Mouse (Mus musculus): Measurements from ENCODE around the gene Yap1. TPM values are rescaled to one million over a fixed set of nuclear protein-coding genes. Genes with fewer than 3 reads are reported as not detected.

The Yap1 gene
- polyA plus RNA-seq, 1 experiment from 2014 or later: 54.8 TPM

DNA sequence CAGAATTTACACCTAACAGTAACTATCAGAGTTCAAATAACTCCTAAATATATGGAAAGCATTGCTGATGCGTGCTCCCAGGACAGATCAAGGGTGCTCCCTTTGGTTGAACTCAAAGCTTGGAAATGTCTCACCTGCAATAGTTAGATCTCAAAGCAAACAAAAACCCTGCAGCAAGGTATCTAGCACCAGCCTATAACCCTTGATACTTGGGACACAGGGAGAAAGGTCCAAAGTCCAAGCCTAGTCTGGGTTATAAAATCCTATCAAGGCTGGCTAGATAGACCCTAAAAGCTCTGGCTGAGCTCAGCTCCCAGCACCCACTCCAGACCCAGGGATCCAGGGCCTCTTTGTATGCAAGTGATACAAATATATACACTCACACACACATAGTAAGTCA is 36.4 kb downstream of the Yap1 start:
- Histone ChIP-seq H3K36me3 (peaks cover 42% of the 10 kb centered on the region), H3K27me3 (no peaks in the 10 kb centered on the region), H3K4me1 (peaks cover 24% of the 10 kb centered on the region), H3K4me3 (no peak overlapping the region), H3K9me3 (no peaks in the 10 kb centered on the region), H3K4me2 (no peak overlapping the region), H3K27ac (no peak overlapping the region), H3K9ac (no peak overlapping the region)
- 92% methylated on average over 1 of the region's 1 CpGs for WGBS
- no peak for ATAC-seq (ENCODE audit: insufficient number of reproducible peaks, insufficient read depth, low FRiP score, low TSS enrichment, low read depth)

DNA sequence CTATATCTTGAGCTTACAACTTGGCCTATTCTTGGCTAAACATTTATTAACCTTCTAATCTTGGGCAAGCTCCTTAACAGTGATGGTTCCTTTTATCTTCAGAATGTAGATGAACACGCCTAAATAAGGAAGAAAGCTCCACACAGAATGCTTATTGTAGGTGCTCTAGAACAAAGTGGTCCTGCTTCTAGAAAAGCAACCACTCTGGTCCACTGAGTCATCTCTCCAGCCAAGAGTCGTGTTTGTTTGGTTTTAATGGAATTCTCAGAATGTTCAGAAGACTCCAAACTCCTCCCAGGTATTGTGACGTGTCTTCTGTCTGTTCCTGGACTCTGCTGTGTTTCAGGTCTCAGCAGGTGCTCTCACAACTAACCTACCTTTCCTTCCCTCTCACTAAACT is 38.8 kb downstream of the Yap1 start:
- ATAC-seq (ENCODE audit: insufficient number of reproducible peaks, insufficient read depth, low FRiP score, low TSS enrichment, low read depth): no peak
- H3K4me2 ChIP-seq: no peak overlapping the region
- WGBS: 76% methylated on average over 3 of the region's 3 CpGs
- H3K4me3 ChIP-seq: no peak overlapping the region
- no peak overlapping the region for H3K9ac ChIP-seq
- peaks cover 43% of the 10 kb centered on the region for H3K4me1 ChIP-seq
- no peak overlapping the region for H3K27ac ChIP-seq
- H3K9me3 ChIP-seq: no peaks in the 10 kb centered on the region
- no peaks in the 10 kb centered on the region for H3K27me3 ChIP-seq
- H3K36me3 ChIP-seq: peaks cover 27% of the 10 kb centered on the region

- Histone ChIP-seq H3K27me3 (no peaks in the 10 kb centered on the region), H3K4me2 (no peak overlapping the region), H3K27ac (no peak overlapping the region; the same call in 1 of the 2 replicates), H3K4me3 (no peak overlapping the region), H3K4me1 (peaks cover 59% of the 10 kb centered on the region), H3K36me3 (peaks cover 21% of the 10 kb centered on the region), H3K9ac (no peak overlapping the region), H3K9me3 (no peaks in the 10 kb centered on the region)
- 81% methylated on average over 2 of the region's 2 CpGs for WGBS
- ATAC-seq (ENCODE audit: insufficient number of reproducible peaks, insufficient read depth, low FRiP score, low TSS enrichment, low read depth): no peak
Measured at GRCm38 (mm10) chr9:7963867-7964266, 40.5 kb downstream of the Yap1 start.

GRCm38 (mm10) chr9:7962915-7963314 is 41.5 kb downstream of the Yap1 start:
- Histone ChIP-seq H3K9me3 (no peaks in the 10 kb centered on the region), H3K9ac (no peak overlapping the region), H3K36me3 (peaks cover 21% of the 10 kb centered on the region), H3K4me3 (no peak overlapping the region), H3K27ac (peak overlapping the region; percentile 94), H3K4me1 (peaks cover 68% of the 10 kb centered on the region), H3K27me3 (no peaks in the 10 kb centered on the region), H3K4me2 (no peak overlapping the region)
- 73% methylated on average over 7 of the region's 7 CpGs for WGBS
- no peak for ATAC-seq (ENCODE audit: insufficient number of reproducible peaks, insufficient read depth, low FRiP score, low TSS enrichment, low read depth)

- H3K36me3 ChIP-seq: peaks cover 19% of the 10 kb centered on the region
- 14% methylated on average over 21 of the region's 21 CpGs for WGBS
- no peaks in the 10 kb centered on the region for H3K27me3 ChIP-seq
- H3K9me3 ChIP-seq: no peaks in the 10 kb centered on the region
- H3K27ac ChIP-seq: peak overlapping the region; percentile 94
- 0 out of 2 replicates have a peak overlapping the region, but pooled peaks have one; percentile 21 for H3K9ac ChIP-seq
- H3K4me1 ChIP-seq: peaks cover 72% of the 10 kb centered on the region
- ATAC-seq (ENCODE audit: insufficient number of reproducible peaks, insufficient read depth, low FRiP score, low TSS enrichment, low read depth): 0 out of 2 replicates have a peak, but pooled peaks have one; percentile 17
- H3K4me2 ChIP-seq: peak overlapping the region; percentile 41
- H3K4me3 ChIP-seq: no peak overlapping the region
Measured at GRCm38 (mm10) chr9:7961366-7962160, 42.8 kb downstream of the Yap1 start.

DNA sequence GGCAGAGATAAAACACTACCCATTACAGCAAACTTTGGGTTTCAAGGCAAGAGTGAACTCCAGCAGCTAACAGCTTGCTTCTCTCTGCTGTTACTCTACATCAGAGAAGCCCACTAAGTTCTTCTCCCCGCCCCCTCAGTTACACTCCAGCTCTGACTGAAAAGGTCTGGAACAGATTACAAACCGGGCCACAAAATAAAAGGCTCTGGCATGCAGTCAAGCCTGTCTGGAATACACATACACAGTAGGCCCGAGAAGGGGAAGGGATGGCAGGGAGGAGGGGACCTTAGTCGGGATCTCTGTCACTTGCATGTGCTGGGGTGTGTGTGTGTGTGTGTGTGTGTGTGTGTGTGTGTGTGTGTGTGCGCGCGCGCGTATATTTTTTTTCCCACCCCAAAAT is 44.0 kb downstream of the Yap1 start:
- 25% methylated on average over 9 of the region's 9 CpGs for WGBS
- peak overlapping the region; percentile 41 for H3K4me2 ChIP-seq
- ATAC-seq (ENCODE audit: insufficient number of reproducible peaks, insufficient read depth, low FRiP score, low TSS enrichment, low read depth): peak; percentile 91
- peak overlapping the region; percentile 94 for H3K27ac ChIP-seq
- peaks cover 67% of the 10 kb centered on the region for H3K4me1 ChIP-seq
- no peak overlapping the region for H3K4me3 ChIP-seq
- H3K9me3 ChIP-seq: no peaks in the 10 kb centered on the region
- no peak overlapping the region; the same call in 1 of the 2 replicates for H3K9ac ChIP-seq
- peaks cover 17% of the 10 kb centered on the region for H3K36me3 ChIP-seq
- H3K27me3 ChIP-seq: no peaks in the 10 kb centered on the region

GRCm38 (mm10) chr9:7959301-7959700 is 45.1 kb downstream of the Yap1 start:
- Histone ChIP-seq H3K4me2 (no peak overlapping the region), H3K4me1 (peaks cover 59% of the 10 kb centered on the region), H3K36me3 (peaks cover 27% of the 10 kb centered on the region), H3K9me3 (no peaks in the 10 kb centered on the region), H3K27me3 (no peaks in the 10 kb centered on the region), H3K9ac (no peak overlapping the region), H3K4me3 (no peak overlapping the region), H3K27ac (peak overlapping the region; percentile 94)
- no peak for ATAC-seq (ENCODE audit: insufficient number of reproducible peaks, insufficient read depth, low FRiP score, low TSS enrichment, low read depth)
- 48% methylated on average over 2 of the region's 2 CpGs for WGBS

DNA sequence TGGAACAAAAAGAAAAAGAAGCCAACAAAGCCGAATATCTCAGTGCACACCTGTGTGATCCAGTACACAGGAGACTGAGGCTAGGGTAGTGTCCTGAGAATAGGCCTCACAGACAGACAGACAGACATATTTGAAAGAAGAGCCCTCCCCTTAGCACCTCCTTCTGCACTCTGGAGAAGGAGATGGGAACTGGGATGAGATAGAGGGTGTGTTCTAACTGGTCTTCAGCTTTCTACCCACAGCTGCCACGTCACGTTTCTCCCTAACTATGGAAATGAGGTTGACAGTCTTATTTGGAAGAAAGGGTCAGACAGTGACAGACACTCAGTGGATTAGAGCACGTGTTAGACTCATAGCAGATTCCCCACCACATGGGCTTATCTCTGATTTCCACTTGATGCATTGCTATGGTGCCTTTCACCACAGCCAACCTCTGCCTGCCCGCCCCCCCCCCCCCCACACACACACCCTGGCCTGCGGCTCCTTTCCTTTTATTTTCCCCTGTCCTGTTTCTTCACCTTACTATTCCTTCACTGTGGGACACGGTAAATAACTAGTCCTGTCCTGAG is 46.3 kb downstream of the Yap1 start:
- peaks cover 54% of the 10 kb centered on the region for H3K4me1 ChIP-seq
- H3K27ac ChIP-seq: no peak overlapping the region
- ATAC-seq (ENCODE audit: insufficient number of reproducible peaks, insufficient read depth, low FRiP score, low TSS enrichment, low read depth): no peak
- H3K4me3 ChIP-seq: no peak overlapping the region
- no peak overlapping the region for H3K4me2 ChIP-seq
- no peaks in the 10 kb centered on the region for H3K27me3 ChIP-seq
- H3K36me3 ChIP-seq: peaks cover 31% of the 10 kb centered on the region
- H3K9ac ChIP-seq: no peak overlapping the region
- H3K9me3 ChIP-seq: no peaks in the 10 kb centered on the region
- 57% methylated on average over 7 of the region's 7 CpGs for WGBS

- Histone ChIP-seq H3K36me3 (peaks cover 33% of the 10 kb centered on the region), H3K4me2 (no peak overlapping the region), H3K4me1 (peaks cover 47% of the 10 kb centered on the region), H3K9me3 (no peaks in the 10 kb centered on the region), H3K27ac (no peak overlapping the region), H3K9ac (no peak overlapping the region), H3K4me3 (no peak overlapping the region), H3K27me3 (no peaks in the 10 kb centered on the region)
- ATAC-seq (ENCODE audit: insufficient number of reproducible peaks, insufficient read depth, low FRiP score, low TSS enrichment, low read depth): no peak
- WGBS: 93% methylated on average over 2 of the region's 2 CpGs
Measured at GRCm38 (mm10) chr9:7957407-7957806, 47.0 kb downstream of the Yap1 start.

- no peak for ATAC-seq (ENCODE audit: insufficient number of reproducible peaks, insufficient read depth, low FRiP score, low TSS enrichment, low read depth)
- Histone ChIP-seq H3K4me1 (peaks cover 37% of the 10 kb centered on the region), H3K36me3 (peaks cover 39% of the 10 kb centered on the region), H3K4me3 (no peak overlapping the region), H3K9ac (no peak overlapping the region), H3K27ac (no peak overlapping the region), H3K27me3 (no peaks in the 10 kb centered on the region), H3K9me3 (no peaks in the 10 kb centered on the region), H3K4me2 (no peak overlapping the region)
- 80% methylated on average over 8 of the region's 8 CpGs for WGBS
Measured at GRCm38 (mm10) chr9:7956400-7956799, 48.0 kb downstream of the Yap1 start.

- ATAC-seq (ENCODE audit: insufficient number of reproducible peaks, insufficient read depth, low FRiP score, low TSS enrichment, low read depth): no peak
- WGBS: 86% methylated on average over 5 of the region's 5 CpGs
- no peak overlapping the region for H3K4me3 ChIP-seq
- peaks cover 10% of the 10 kb centered on the region for H3K4me1 ChIP-seq
- H3K27me3 ChIP-seq: no peaks in the 10 kb centered on the region
- H3K9ac ChIP-seq: no peak overlapping the region
- H3K36me3 ChIP-seq: peaks cover 74% of the 10 kb centered on the region
- no peak overlapping the region for H3K4me2 ChIP-seq
- H3K9me3 ChIP-seq: no peaks in the 10 kb centered on the region
- no peak overlapping the region for H3K27ac ChIP-seq
Measured at GRCm38 (mm10) chr9:7952886-7953285, 51.5 kb downstream of the Yap1 start.

DNA sequence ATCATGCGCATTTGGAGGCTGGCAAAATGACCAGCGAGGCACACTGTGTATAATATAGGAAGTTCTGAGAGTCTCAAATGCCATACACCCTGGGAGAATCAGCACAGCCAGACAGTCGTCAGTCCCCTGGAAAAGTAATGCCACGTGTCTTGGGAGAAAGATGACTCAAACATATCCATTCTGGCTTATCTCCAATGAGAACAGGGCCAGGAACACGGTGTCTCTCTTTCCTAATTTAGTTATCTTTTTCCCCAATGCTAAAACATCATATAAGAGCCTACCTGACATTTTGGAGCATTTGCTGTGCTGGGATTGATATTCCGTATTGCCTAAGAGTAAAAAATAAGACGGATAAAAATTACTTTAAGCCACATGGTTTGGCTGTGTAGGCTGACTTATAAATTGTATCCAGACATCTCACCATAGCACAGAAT is 54.2 kb downstream of the Yap1 start:
- Histone ChIP-seq H3K4me3 (no peak overlapping the region), H3K9me3 (no peaks in the 10 kb centered on the region), H3K9ac (no peak overlapping the region), H3K4me1 (peaks cover 14% of the 10 kb centered on the region), H3K36me3 (peaks cover 81% of the 10 kb centered on the region), H3K4me2 (no peak overlapping the region), H3K27ac (peak overlapping the region; percentile 44), H3K27me3 (no peaks in the 10 kb centered on the region)
- 56% methylated on average over 7 of the region's 7 CpGs for WGBS
- ATAC-seq (ENCODE audit: insufficient number of reproducible peaks, insufficient read depth, low FRiP score, low TSS enrichment, low read depth): no peak

All from embryonic facial prominence, embryonic 13.5 days (tissue).